Mouse (Mus musculus): ENCODE results near the gene Map2k2. TPM values are rescaled to one million over a fixed set of nuclear protein-coding genes. Genes with fewer than 3 reads are reported as not detected.
A peak's percentile ranks its signal among the peaks of the same experiment; 100 is the strongest.

The Map2k2 gene
- total and polyA plus RNA-seq, 3 experiments: 147 to 212 TPM; not detected in 1

GRCm38 (mm10) chr10:81092465-81093250, 13.1 kb upstream of the Map2k2 start:
- no peak overlapping the region for H3K27ac ChIP-seq (ENCODE audit: control insufficient read depth, low read depth, low read length)
- DNase-seq (ENCODE audit: low read depth, low spot score): no peak

GRCm38 (mm10) chr10:81094931-81095678, 10.6 kb upstream of the Map2k2 start:
- no peak overlapping the region for H3K27ac ChIP-seq (ENCODE audit: control insufficient read depth, low read depth, low read length)
- no peaks in the 10 kb centered on the region for H3K27me3 ChIP-seq (ENCODE audit: control insufficient read depth in 1 of 2, insufficient read depth in 2 of 2, low read length in 2 of 2)
- no peak overlapping the region for H3K4me3 ChIP-seq (ENCODE audit: control insufficient read depth in 1 of 2, insufficient read depth in 1 of 2, low read depth in 2 of 2, low read length in 2 of 2)
- no peaks in the 10 kb centered on the region for H3K79me2 ChIP-seq (ENCODE audit: control insufficient read depth, insufficient read depth, low read length, poor library complexity)
- no peaks in the 10 kb centered on the region for H3K9me3 ChIP-seq (replicated peaks; ENCODE audit: insufficient read depth, low read length)
- no peak overlapping the region for H3K9ac ChIP-seq (ENCODE audit: control insufficient read depth, low read depth, low read length, poor library complexity, severe bottlenecking)
- peaks cover 0 to 15% of the 10 kb centered on the region in 2 experiments; a peak in 2 of 4 replicates for H3K4me1 ChIP-seq (ENCODE audit: control insufficient read depth in 1 of 2, insufficient read depth in 2 of 2, low read length in 2 of 2)
- DNase-seq (ENCODE audit: low read depth, low spot score): peak; percentile 38
- TF ChIP-seq TAL1 (IDR thresholded peaks at IDR 0.05; ENCODE audit: low read length) (0 out of 2 replicates have a peak, but pooled peaks have one; percentile 9), E2F4 (IDR thresholded peaks at IDR 0.05; ENCODE audit: borderline replicate concordance, low read depth, low read length) (no peak), EP300 (IDR thresholded peaks at IDR 0.05; ENCODE audit: low read depth in 1 of 2, low read length in 2 of 2) (0 out of 4 replicates have a peak, but pooled peaks of 1 of the 2 experiments have one; percentile 13), MAFK (IDR thresholded peaks at IDR 0.05; ENCODE audit: borderline replicate concordance, low read depth, low read length) (no peak)
- H3K36me3 ChIP-seq (ENCODE audit: control insufficient read depth in 1 of 2, insufficient read depth in 2 of 2, low read length in 2 of 2): peaks cover 0 to 5% of the 10 kb centered on the region in 2 experiments; a peak in 1 of 4 replicates

More at GRCm38 (mm10) chr10:81092465-81093250, 13.1 kb upstream of the Map2k2 start:
- H3K9ac ChIP-seq (ENCODE audit: control insufficient read depth, low read depth, low read length, poor library complexity, severe bottlenecking): no peak overlapping the region
- TF ChIP-seq POLR2AphosphoS2 (IDR thresholded peaks at IDR 0.05; ENCODE audit: low read length) (no peak), GABPA (IDR thresholded peaks at IDR 0.05; ENCODE audit: low read depth, low read length) (no peak)
- peaks cover 0 to 5% of the 10 kb centered on the region in 2 experiments; a peak in 1 of 4 replicates for H3K36me3 ChIP-seq (ENCODE audit: control insufficient read depth in 1 of 2, insufficient read depth in 2 of 2, low read length in 2 of 2)
- H3K27me3 ChIP-seq (ENCODE audit: control insufficient read depth in 1 of 2, insufficient read depth in 2 of 2, low read length in 2 of 2): no peaks in the 10 kb centered on the region
- peaks cover 0 to 12% of the 10 kb centered on the region in 2 experiments; a peak in 2 of 4 replicates for H3K4me1 ChIP-seq (ENCODE audit: control insufficient read depth in 1 of 2, insufficient read depth in 2 of 2, low read length in 2 of 2)
- no peaks in the 10 kb centered on the region for H3K9me3 ChIP-seq (replicated peaks; ENCODE audit: insufficient read depth, low read length)
- no peak overlapping the region for H3K4me3 ChIP-seq (ENCODE audit: control insufficient read depth in 1 of 2, insufficient read depth in 1 of 2, low read depth in 2 of 2, low read length in 2 of 2)
- H3K79me2 ChIP-seq (ENCODE audit: control insufficient read depth, insufficient read depth, low read length, poor library complexity): no peaks in the 10 kb centered on the region

GRCm38 (mm10) chr10:81106113-81106721, 502 bp downstream of the Map2k2 start:
- peak overlapping the region; percentile 84 for H3K27ac ChIP-seq (ENCODE audit: control insufficient read depth, low read depth, low read length)
- H3K79me2 ChIP-seq (ENCODE audit: control insufficient read depth, insufficient read depth, low read length, poor library complexity): peaks cover 21% of the 10 kb centered on the region
- H3K4me3 ChIP-seq (ENCODE audit: control insufficient read depth in 1 of 2, insufficient read depth in 1 of 2, low read depth in 2 of 2, low read length in 2 of 2): peak overlapping the region; percentile 49 to 88
- H3K36me3 ChIP-seq (ENCODE audit: control insufficient read depth in 1 of 2, insufficient read depth in 2 of 2, low read length in 2 of 2): peaks cover 0 to 8% of the 10 kb centered on the region in 2 experiments; a peak in 1 of 4 replicates
- H3K9me3 ChIP-seq (replicated peaks; ENCODE audit: insufficient read depth, low read length): no peaks in the 10 kb centered on the region
- peak; percentile 91 for DNase-seq (ENCODE audit: low read depth, low spot score)
- H3K27me3 ChIP-seq (ENCODE audit: control insufficient read depth in 1 of 2, insufficient read depth in 2 of 2, low read length in 2 of 2): no peaks in the 10 kb centered on the region
- TF ChIP-seq TAL1 (IDR thresholded peaks at IDR 0.05; ENCODE audit: low read length) (peak; percentile 88), USF2 (IDR thresholded peaks at IDR 0.05; ENCODE audit: borderline replicate concordance in 1 of 2, insufficient read depth in 1 of 2, low read depth in 1 of 2, low read length in 2 of 2) (0 out of 4 replicates have a peak, but pooled peaks have one; percentile 18 to 52), MXI1 (IDR thresholded peaks at IDR 0.05; ENCODE audit: low read depth, low read length) (peak; percentile 17; the same call in 1 of the 2 replicates), MAX (IDR thresholded peaks at IDR 0.05; ENCODE audit: low read length) (peak; percentile 56; the same call in 1 of the 2 replicates), CHD1 (IDR thresholded peaks at IDR 0.05; ENCODE audit: low read depth, low read length) (no peak), GATA1 (IDR thresholded peaks at IDR 0.05; ENCODE audit: low read depth, low read length) (peak; percentile 33; the same call in 1 of the 2 replicates), MYB (IDR thresholded peaks at IDR 0.05; ENCODE audit: low read depth, low read length) (no peak), CTCF (IDR thresholded peaks at IDR 0.05 in 2 of 3, conservative IDR thresholded peaks at IDR 0.05 in 1 of 3; ENCODE audit: control insufficient read depth in 1 of 3, insufficient read depth in 1 of 3, low read depth in 2 of 3, low read length in 3 of 3, poor library complexity in 1 of 3, severe bottlenecking in 1 of 3) (peak in 2 of 3 experiments; percentile 11 to 29; a peak in 3 of 6 replicates), USF1 (IDR thresholded peaks at IDR 0.05; ENCODE audit: low read depth, low read length) (peak; percentile 88)
- peak overlapping the region; percentile 95 for H3K9ac ChIP-seq (ENCODE audit: control insufficient read depth, low read depth, low read length, poor library complexity, severe bottlenecking)
- peaks cover 0 to 11% of the 10 kb centered on the region in 2 experiments; a peak in 2 of 4 replicates for H3K4me1 ChIP-seq (ENCODE audit: control insufficient read depth in 1 of 2, insufficient read depth in 2 of 2, low read length in 2 of 2)

Data from MEL (cell line).